Mouse (Mus musculus) midbrain, embryonic 12.5 days (tissue): ENCODE measurements around the gene Kdm5c. TPM values are rescaled to one million over a fixed set of nuclear protein-coding genes. Genes with fewer than 3 reads are reported as not detected.

Experiments
- ATAC-seq: fragments of 200-750 bp; cut with Nextera tagmentation; 2 replicates; pipeline ENCODE4 v1.8.0; 2017; ENCODE audit warnings: low read depth, moderate TSS enrichment, moderate library complexity; ENCODE audit not compliant: low FRiP score
- H3K27ac ChIP-seq: fragments of 300-500 bp; sonication (generic); replicated peaks from 2 replicates; pipeline ENCODE4 v1.5.1; 2016; ENCODE audit warnings: mild to moderate bottlenecking
- H3K27me3 ChIP-seq: fragments of 300-500 bp; sonication (generic); 2 replicates; pipeline ENCODE4 v1.6.1; 2016; ENCODE audit warnings: mild to moderate bottlenecking
- H3K36me3 ChIP-seq: fragments of 300-500 bp; sonication (generic); 2 replicates; pipeline ENCODE4 v1.6.1; 2016
- H3K4me1 ChIP-seq: fragments of 300-500 bp; sonication (generic); 2 replicates; pipeline ENCODE4 v1.6.1; 2016
- H3K4me2 ChIP-seq: fragments of 300-500 bp; sonication (generic); replicated peaks from 2 replicates; pipeline ENCODE4 v1.6.1; 2016; ENCODE audit warnings: mild to moderate bottlenecking, moderate library complexity
- H3K4me3 ChIP-seq: fragments of 300-500 bp; sonication (generic); 2 replicates; pipeline ENCODE4 v1.5.1; 2016; ENCODE audit warnings: mild to moderate bottlenecking
- H3K9ac ChIP-seq: fragments of 300-500 bp; sonication (generic); replicated peaks from 2 replicates; pipeline ENCODE4 v1.6.1; 2016; ENCODE audit warnings: mild to moderate bottlenecking, moderate library complexity
- H3K9me3 ChIP-seq: fragments of 300-500 bp; sonication (generic); 2 replicates; pipeline ENCODE4 v1.6.1; 2016; ENCODE audit warnings: mild to moderate bottlenecking
- WGBS: fragments of 180-500 bp; shearing (Covaris S2); methylation state at CpG from one replicate; pipeline ENCODE4 v1.1.7; 2016; 5-methylcytosine and 5-hydroxymethylcytosine counted together
- polyA plus RNA-seq: library from polyadenylated mRNA; unstranded; fragments of >200 nt; fragmentation: Nextera tagmentation; extraction: Ambion mirVana; gene quantifications from 2 replicates; pipeline ENCODE4 v1.2.1, GENCODE M21; 2016

Kdm5c gene
- polyA plus RNA-seq, 1 experiment from 2014 or later, result 62.6 TPM

- H3K27ac ChIP-seq, result no peak overlapping the region
- H3K4me1 ChIP-seq, result no peaks in the 10 kb centered on the region
- H3K4me3 ChIP-seq, result no peak overlapping the region
- peaks cover 32% of the 10 kb centered on the region for H3K27me3 ChIP-seq
- no peak overlapping the region for H3K9ac ChIP-seq
- no peak overlapping the region for H3K4me2 ChIP-seq
- no peaks in the 10 kb centered on the region for H3K36me3 ChIP-seq
- no peaks in the 10 kb centered on the region for H3K9me3 ChIP-seq
- 75% methylated on average over 2 of the region's 2 CpGs for WGBS
- no peak for ATAC-seq
Observed at GRCm38 (mm10) chrX:152307942-152308341, 75.1 kb downstream of the Kdm5c start.

- peaks cover 36% of the 10 kb centered on the region for H3K27me3 ChIP-seq
- H3K27ac ChIP-seq, result no peak overlapping the region
- no peak overlapping the region for H3K9ac ChIP-seq
- no peak overlapping the region for H3K4me3 ChIP-seq
- no peak for ATAC-seq
- H3K9me3 ChIP-seq, result no peaks in the 10 kb centered on the region
- 0 out of 2 replicates have a peak, but pooled peaks cover 3% of the 10 kb centered on the region for H3K4me1 ChIP-seq
- no peaks in the 10 kb centered on the region for H3K36me3 ChIP-seq
- WGBS, result 87% methylated on average over 4 of the region's 4 CpGs
- no peak overlapping the region for H3K4me2 ChIP-seq
Observed at GRCm38 (mm10) chrX:152320535-152320934, 87.7 kb downstream of the Kdm5c start.

DNA sequence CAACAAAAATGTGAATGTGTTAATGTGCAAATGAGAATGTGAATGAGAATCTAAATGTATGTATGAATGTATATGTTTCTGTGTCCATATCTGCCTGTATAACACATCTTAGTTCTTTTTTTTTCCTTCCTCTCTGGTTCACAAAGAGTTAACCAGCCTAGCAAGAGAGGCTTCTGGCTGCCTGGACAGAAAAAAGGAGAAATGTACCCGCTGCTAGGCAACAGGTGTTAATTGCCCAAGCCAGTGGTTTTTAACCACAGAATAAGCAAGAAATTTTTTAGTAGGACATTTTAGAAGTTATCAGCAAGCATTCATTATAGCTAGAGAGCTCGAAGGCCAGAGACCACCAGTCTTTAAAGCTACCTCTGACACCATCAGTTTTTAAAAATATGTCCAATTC is 90.0 kb downstream of the Kdm5c start:
- Histone ChIP-seq H3K27me3 (peaks cover 50% of the 10 kb centered on the region), H3K4me3 (no peak overlapping the region), H3K9ac (no peak overlapping the region), H3K27ac (no peak overlapping the region), H3K9me3 (no peaks in the 10 kb centered on the region), H3K36me3 (no peaks in the 10 kb centered on the region), H3K4me2 (no peak overlapping the region), H3K4me1 (0 out of 2 replicates have a peak, but pooled peaks cover 7% of the 10 kb centered on the region)
- WGBS, result 59% methylated on average over 2 of the region's 2 CpGs
- no peak for ATAC-seq

- H3K36me3 ChIP-seq, result no peaks in the 10 kb centered on the region
- H3K27me3 ChIP-seq, result peaks cover 57% of the 10 kb centered on the region
- H3K4me1 ChIP-seq, result 0 out of 2 replicates have a peak, but pooled peaks cover 7% of the 10 kb centered on the region
- WGBS, result 100% methylated on average over 1 of the region's 1 CpGs
- H3K9me3 ChIP-seq, result no peaks in the 10 kb centered on the region
- no peak overlapping the region for H3K4me3 ChIP-seq
- no peak overlapping the region for H3K27ac ChIP-seq
- no peak for ATAC-seq
- H3K9ac ChIP-seq, result no peak overlapping the region
- no peak overlapping the region for H3K4me2 ChIP-seq
Observed at GRCm38 (mm10) chrX:152323584-152323983, 90.8 kb downstream of the Kdm5c start.

Other genes starting within 250 kb of the Kdm5c start
- gene Hsd17b10, start 231.2 kb upstream of the Kdm5c start, polyA plus RNA-seq, result 129 and 132 TPM in 2 replicates
- 4.8 and 5.3 TPM in 2 replicates for gene Ribc1, start 216.7 kb upstream of the Kdm5c start, polyA plus RNA-seq
- gene Smc1a, start 216.6 kb upstream of the Kdm5c start, polyA plus RNA-seq, result 118 and 128 TPM in 2 replicates
- gene Iqsec2, start 88.8 kb upstream of the Kdm5c start, polyA plus RNA-seq, result 1.0 and 2.4 TPM in 2 replicates
- 20.0 and 20.7 TPM in 2 replicates for gene Kantr, start 94.5 kb downstream of the Kdm5c start, polyA plus RNA-seq
- 48.8 and 57.3 TPM in 2 replicates for gene Tspyl2, start 109.4 kb downstream of the Kdm5c start, polyA plus RNA-seq
- gene Gpr173, start 135.7 kb downstream of the Kdm5c start, polyA plus RNA-seq, result 8.6 and 9.5 TPM in 2 replicates